Mouse (Mus musculus): ENCODE measurements around the gene Akap7. TPM values are rescaled to one million over a fixed set of nuclear protein-coding genes. Genes with fewer than 3 reads are reported as not detected.

Akap7 gene
- polyA plus RNA-seq (2012; rRNA removed; ENCODE audit: low replicate concordance): 1.9 and 2.0 TPM in 2 replicates

DNA sequence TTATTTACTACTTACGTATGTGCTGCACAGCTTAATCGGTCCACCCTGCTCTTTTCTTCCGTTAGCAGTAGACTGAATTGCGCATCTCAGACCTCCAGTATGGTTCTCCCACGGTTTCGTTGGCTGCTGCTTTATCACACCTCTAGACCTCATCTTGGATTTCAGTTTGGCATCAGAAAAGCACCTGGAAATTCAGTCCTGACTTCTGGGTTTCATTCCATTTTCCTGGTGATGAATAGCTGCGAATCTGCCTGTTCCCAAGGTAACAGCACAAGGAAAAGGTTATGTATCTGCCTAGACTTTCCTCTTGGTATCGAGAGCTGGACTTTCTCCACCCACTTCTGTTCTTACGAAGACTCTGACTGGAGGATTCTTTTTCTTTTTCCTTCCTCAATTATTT, at the start of gene Akap7:
Akap7 (minus strand) TSS at position 101 of the 400 bp plus-strand sequence.

Other genes with a start within 250 kb of the Akap7 start
- 3.8 and 7.8 TPM in 2 replicates for gene Epb41l2, start 51.9 kb upstream of the Akap7 start, polyA plus RNA-seq (2012; rRNA removed; ENCODE audit: low replicate concordance)
- gene Smlr1, start 228.4 kb upstream of the Akap7 start, polyA plus RNA-seq (2012; rRNA removed; ENCODE audit: low replicate concordance): 28.5 and 80.6 TPM in 2 replicates